Mouse (Mus musculus) G1E (cell line): ENCODE data around the gene Pdha1. TPM values are rescaled to one million over a fixed set of nuclear protein-coding genes. Genes with fewer than 3 reads are reported as not detected.

Experiments
- ATAC-seq: 2 replicates; pipeline ENCODE4 v1.8.0; 2016; ENCODE audit warnings: mild to moderate bottlenecking; ENCODE audit not compliant: insufficient number of reproducible peaks, poor library complexity, low FRiP score, severe bottlenecking; ENCODE audit errors: extremely low read depth
- DNase-seq: peaks from one replicate; pipeline ENCODE4 v3.0.0; 2012; ENCODE audit warnings: low spot score
- H3K27me3 ChIP-seq: 2 replicates; pipeline ENCODE4 v1.6.1; 2012; ENCODE audit warnings: mild to moderate bottlenecking, low read length, inconsistent platforms; ENCODE audit not compliant: insufficient read depth
- H3K36me3 ChIP-seq: replicated peaks from 2 replicates; pipeline ENCODE3; 2012; ENCODE audit warnings: mild to moderate bottlenecking, inconsistent platforms
- H3K4me1 ChIP-seq: 2 replicates; pipeline ENCODE4 v1.6.1; 2012; ENCODE audit warnings: low read depth, low read length, inconsistent platforms, mixed read lengths; ENCODE audit not compliant: insufficient read depth
- H3K4me3 ChIP-seq: 2 replicates; pipeline ENCODE4 v1.5.1; 2012; ENCODE audit warnings: low read depth, mild to moderate bottlenecking, inconsistent platforms, low read length, moderate library complexity, mixed read lengths
- H3K9me3 ChIP-seq: replicated peaks from 2 replicates; pipeline ENCODE4 v1.6.1; 2012; ENCODE audit warnings: inconsistent platforms
- CTCF ChIP-seq: IDR thresholded peaks from 2 replicates; pipeline ENCODE4 v1.5.1; 2012; ENCODE audit warnings: low read depth, low read length, inconsistent platforms, mixed read lengths
- GATA1 ChIP-seq: IDR thresholded peaks from 2 replicates; pipeline ENCODE4 v1.6.1; 2012; ENCODE audit warnings: borderline replicate concordance, low read length, inconsistent platforms, mixed read lengths
- GATA2 ChIP-seq: IDR thresholded peaks from 2 replicates; pipeline ENCODE4 v1.6.1; 2012; ENCODE audit warnings: low read depth, low read length, inconsistent platforms, borderline replicate concordance
- POLR2AphosphoS5 ChIP-seq: IDR thresholded peaks from 2 replicates; pipeline ENCODE4 v1.6.1; 2012; ENCODE audit warnings: low read depth, low read length, inconsistent platforms; ENCODE audit not compliant: insufficient replicate concordance
- TAL1 ChIP-seq: conservative IDR thresholded peaks from 2 replicates; pipeline ENCODE4 v1.6.1; 2012; ENCODE audit warnings: low read depth, low read length, inconsistent platforms, mixed read lengths
- polyA plus RNA-seq: library from polyadenylated mRNA; stranded (reverse); fragments of >175 nt; gene quantifications from 2 replicates; pipeline ENCODE4 v1.2.3, GENCODE M21; 2012
- total RNA-seq, 2 experiments: library from RNA; stranded (forward) in 1 of 2; stranded (reverse) in 1 of 2; fragments of 200-1000 nt in 1 of 2; fragments of >200 nt in 1 of 2; fragmentation: Nextera tagmentation in 1 of 2; gene quantifications; 2 replicates each; pipeline ENCODE4 v1.2.3; 2014 to 2017

Gene Pdha1
- total and polyA plus RNA-seq, 3 experiments = 14.0 to 124 (median 107) TPM

- no peaks in the 10 kb centered on the region for H3K4me1 ChIP-seq
- no peaks in the 10 kb centered on the region for H3K27me3 ChIP-seq
- no peaks in the 10 kb centered on the region for H3K36me3 ChIP-seq
- TF ChIP-seq GATA2 (no peak), POLR2AphosphoS5 (no peak), CTCF (no peak), GATA1 (no peak), TAL1 (no peak)
- DNase-seq (no peak), ATAC-seq (no peak)
- no peaks in the 10 kb centered on the region for H3K9me3 ChIP-seq
- H3K4me3 ChIP-seq = no peak overlapping the region
These were observed 46.2 kb downstream of the Pdha1 start for GRCm38 (mm10) chrX:160091973-160092372.

Other genes with a start within 250 kb of the Pdha1 start
- gene Map3k15, start 150.0 kb downstream of the Pdha1 start, total RNA-seq (2014; fragmentation: Nextera tagmentation) = 0.19 TPM in 1 of 2 replicates, not detected in the other
- 0.33 and 0.52 TPM in 2 replicates for gene Map3k15, start 150.0 kb downstream of the Pdha1 start, total RNA-seq (2017)
- not detected in 2 replicates for gene Map3k15, start 150.0 kb downstream of the Pdha1 start, polyA plus RNA-seq